Mouse (Mus musculus) CD4-positive, CD25-positive, alpha-beta regulatory T cell, adult 4 months (primary cell): ENCODE data around the gene Abhd8. TPM values are rescaled to one million over a fixed set of nuclear protein-coding genes. Genes with fewer than 3 reads are reported as not detected.

Experiments
- ATAC-seq: one replicate; pipeline ENCODE4 v1.8.0; 2017
- polyA plus RNA-seq, 2 experiments: library from polyadenylated mRNA; unstranded; fragments of 100-300 nt; shearing (Covaris generic); gene quantifications; one replicate each; pipeline ENCODE4 v1.2.1; 2017

Abhd8 gene
- polyA plus RNA-seq, 2 experiments from 2014 or later, result 16.3 to 19.5 TPM

GRCm38 (mm10) chr8:71477196-71477845 lies 13.9 kb upstream of the Abhd8 start:
- peak; percentile 38 for ATAC-seq

GRCm38 (mm10) chr8:71476099-71476940 lies 12.9 kb upstream of the Abhd8 start:
- ATAC-seq, result peak; percentile 75

- no peak for ATAC-seq
Observed at GRCm38 (mm10) chr8:71475702-71476075, 12.2 kb upstream of the Abhd8 start.

GRCm38 (mm10) chr8:71474785-71475701 lies 11.6 kb upstream of the Abhd8 start:
- no peak for ATAC-seq

- no peak for ATAC-seq
Observed at GRCm38 (mm10) chr8:71474344-71474743, 10.9 kb upstream of the Abhd8 start.

- no peak for ATAC-seq
Observed at GRCm38 (mm10) chr8:71472601-71473386, 9.3 kb upstream of the Abhd8 start.

GRCm38 (mm10) chr8:71471861-71472260 lies 8.4 kb upstream of the Abhd8 start:
- ATAC-seq, result no peak

GRCm38 (mm10) chr8:71470913-71471255 lies 7.4 kb upstream of the Abhd8 start:
- no peak for ATAC-seq

GRCm38 (mm10) chr8:71470146-71470912 lies 6.9 kb upstream of the Abhd8 start:
- ATAC-seq, result no peak

- no peak for ATAC-seq
Observed at GRCm38 (mm10) chr8:71469411-71469810, 6.0 kb upstream of the Abhd8 start.

- peak; percentile 82 for ATAC-seq
Observed at GRCm38 (mm10) chr8:71468916-71469315, 5.5 kb upstream of the Abhd8 start, which contains the start of gene Dda1. Gene Dda1, plus strand, starts transcription at chr8:71469199.

GRCm38 (mm10) chr8:71468001-71468400 lies 4.5 kb upstream of the Abhd8 start:
- no peak for ATAC-seq

- ATAC-seq, result no peak
Observed at GRCm38 (mm10) chr8:71467201-71467600, 3.7 kb upstream of the Abhd8 start.

- no peak for ATAC-seq
Observed at GRCm38 (mm10) chr8:71466198-71466597, 2.7 kb upstream of the Abhd8 start.

GRCm38 (mm10) chr8:71465733-71466132 lies 2.3 kb upstream of the Abhd8 start:
- no peak for ATAC-seq

- ATAC-seq, result peak; percentile 65
Observed at GRCm38 (mm10) chr8:71464513-71465500, 1.4 kb upstream of the Abhd8 start, which contains the start of gene Mrpl34. Gene Mrpl34, plus strand, starts transcription at chr8:71464959.

- peak; percentile 81 for ATAC-seq
Observed at GRCm38 (mm10) chr8:71462786-71463185, 669 bp downstream of the Abhd8 start.

GRCm38 (mm10) chr8:71462191-71462590 lies 1.3 kb downstream of the Abhd8 start:
- no peak for ATAC-seq

GRCm38 (mm10) chr8:71461152-71461840 lies 2.2 kb downstream of the Abhd8 start:
- ATAC-seq, result no peak
